Mouse (Mus musculus) brain, embryonic 14.5 days (tissue): ENCODE data around the gene Zfp106.

Experiments used
- CTCF ChIP-seq: fragments of 200-500 bp; IDR thresholded peaks from 2 replicates; pipeline ENCODE4 v1.5.1; 2012; ENCODE audit warnings: inconsistent platforms, mild to moderate bottlenecking, moderate library complexity, borderline replicate concordance; ENCODE audit not compliant: insufficient read depth, insufficient read length; ENCODE audit errors: extremely low read depth
- POLR2A ChIP-seq: fragments of 200-500 bp; IDR thresholded peaks from 2 replicates; pipeline ENCODE4 v1.6.1; 2012; ENCODE audit warnings: mild to moderate bottlenecking, inconsistent platforms, borderline replicate concordance; ENCODE audit not compliant: poor library complexity, insufficient read depth, insufficient read length, severe bottlenecking; ENCODE audit errors: extremely low read depth

- TF ChIP-seq CTCF: no peak
- TF ChIP-seq POLR2A: no peak
Observed at GRCm38 (mm10) chr2:120476277-120477087, 87.2 kb downstream of the Zfp106 start.
